Mouse (Mus musculus): Measurements from ENCODE around the gene Cbx7. TPM values are rescaled to one million over a fixed set of nuclear protein-coding genes. Genes with fewer than 3 reads are reported as not detected.
A peak's percentile ranks its signal among the peaks of the same experiment; 100 is the strongest.

Gene Cbx7
- total and polyA plus RNA-seq, 3 experiments: 8.1 to 12.4 (median 12.1) TPM

DNA sequence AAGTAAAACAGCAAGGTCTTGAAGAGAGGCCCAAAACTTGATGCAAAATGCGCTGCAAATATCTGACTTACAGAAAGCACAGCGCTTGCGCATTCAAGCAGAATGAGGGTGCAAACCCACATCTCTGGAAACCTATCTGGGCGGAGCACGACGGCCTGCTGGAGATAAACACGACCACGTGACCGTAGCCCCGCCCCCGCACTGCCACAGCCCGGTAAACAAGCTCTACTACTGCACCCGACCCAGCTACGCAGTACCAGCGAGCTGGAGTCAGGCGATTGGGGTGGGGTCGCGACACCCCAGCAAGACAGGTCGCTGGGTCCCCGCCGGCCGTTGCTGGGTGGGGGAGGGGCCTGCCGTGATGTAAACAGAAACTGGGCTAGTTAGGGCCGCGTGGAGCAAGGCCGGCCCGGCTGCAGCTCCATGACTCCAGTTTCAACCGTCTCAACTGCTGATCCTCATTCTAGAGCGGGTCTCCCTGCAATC, 43.2 kb downstream of the Cbx7 start:
- dilution Hi-C loops (cut with MboI; ENCODE audit: extremely low pct_ligation_motif_present, extremely low pct_unique_long_range_greater_than_20kb, low sequenced_read_pairs): no loop called here
- Histone ChIP-seq H3K9me3 (replicated peaks; ENCODE audit: low read length) (peaks cover under 1% of the 10 kb centered on the region), H3K27ac (ENCODE audit: insufficient read depth, low read depth) (peak overlapping the region; percentile 23; the same call in 1 of the 2 replicates), H3K4me2 (ENCODE audit: insufficient read depth, low read depth, poor library complexity, severe bottlenecking) (peak overlapping the region; percentile 81), H3K27me3 (replicated peaks) (no peaks in the 10 kb centered on the region), H3K9ac (ENCODE audit: insufficient read depth, low read depth) (peak overlapping the region; percentile 36), H3K36me3 (replicated peaks in 1 of 2; ENCODE audit: control insufficient read depth in 1 of 2, insufficient read depth in 1 of 2, low read length in 1 of 2) (peaks cover 31 to 56% of the 10 kb centered on the region in 2 experiments), H3K4me3 (replicated peaks in 1 of 3; ENCODE audit: low read depth in 2 of 3, low read length in 2 of 3, poor library complexity in 1 of 3) (peak overlapping the region; percentile 13 to 55 (median 41)), H3K4me1 (ENCODE audit: control insufficient read depth in 1 of 2, insufficient read depth in 2 of 2) (peaks cover 11 to 50% of the 10 kb centered on the region in 2 experiments), H3K79me2 (replicated peaks; ENCODE audit: control insufficient read depth, extremely low read depth, insufficient read depth, poor library complexity, severe bottlenecking) (no peaks in the 10 kb centered on the region)
- TF ChIP-seq USF1 (IDR thresholded peaks at IDR 0.05; ENCODE audit: low read depth, low read length) (peak; percentile 92), USF2 (conservative IDR thresholded peaks at IDR 0.05; ENCODE audit: low read depth, low read length) (peak; percentile 87), SIN3A (IDR thresholded peaks at IDR 0.05; ENCODE audit: low read length) (peak; percentile 59; the same call in 1 of the 2 replicates), NRF1 (IDR thresholded peaks at IDR 0.05; ENCODE audit: low read depth, low read length) (peak; percentile 75), MAZ (IDR thresholded peaks at IDR 0.05; ENCODE audit: low read depth, low read length) (no peak), TCF12 (IDR thresholded peaks at IDR 0.05; ENCODE audit: low read depth, low read length) (no peak), POLR2A (IDR thresholded peaks at IDR 0.05; ENCODE audit: low read depth, low read length) (no peak), RCOR1 (conservative IDR thresholded peaks at IDR 0.05; ENCODE audit: low read depth, low read length) (no peak), HCFC1 (IDR thresholded peaks at IDR 0.05; ENCODE audit: low read depth, low read length) (no peak), MAFK (IDR thresholded peaks at IDR 0.05; ENCODE audit: insufficient replicate concordance, low read length) (no peak), MXI1 (IDR thresholded peaks at IDR 0.05; ENCODE audit: low read depth, low read length) (peak; percentile 43), JUND (conservative IDR thresholded peaks at IDR 0.05; ENCODE audit: low read depth, low read length) (no peak), BHLHE40 (IDR thresholded peaks at IDR 0.05; ENCODE audit: low read depth, low read length) (peak; percentile 60), ETS1 (conservative IDR thresholded peaks at IDR 0.05; ENCODE audit: low read depth, low read length) (no peak), POLR2AphosphoS2 (IDR thresholded peaks at IDR 0.05; ENCODE audit: low read depth, low read length) (no peak), ELF1 (IDR thresholded peaks at IDR 0.05; ENCODE audit: low read depth, low read length) (no peak), MAX (IDR thresholded peaks at IDR 0.05; ENCODE audit: low read length) (peak; percentile 93), PAX5 (IDR thresholded peaks at IDR 0.05; ENCODE audit: low read length) (no peak), NELFE (IDR thresholded peaks at IDR 0.05; ENCODE audit: low read depth, low read length) (no peak), KAT2A (IDR thresholded peaks at IDR 0.05; ENCODE audit: insufficient replicate concordance, low read length) (no peak)
- in situ Hi-C loops (cut with MboI; ENCODE audit: low pct_ligation_motif_present, low pct_unique_long_range_greater_than_20kb, low sequenced_read_pairs): no loop called here
- DNase-seq (ENCODE audit: extremely low read depth): peak; percentile 82

DNA sequence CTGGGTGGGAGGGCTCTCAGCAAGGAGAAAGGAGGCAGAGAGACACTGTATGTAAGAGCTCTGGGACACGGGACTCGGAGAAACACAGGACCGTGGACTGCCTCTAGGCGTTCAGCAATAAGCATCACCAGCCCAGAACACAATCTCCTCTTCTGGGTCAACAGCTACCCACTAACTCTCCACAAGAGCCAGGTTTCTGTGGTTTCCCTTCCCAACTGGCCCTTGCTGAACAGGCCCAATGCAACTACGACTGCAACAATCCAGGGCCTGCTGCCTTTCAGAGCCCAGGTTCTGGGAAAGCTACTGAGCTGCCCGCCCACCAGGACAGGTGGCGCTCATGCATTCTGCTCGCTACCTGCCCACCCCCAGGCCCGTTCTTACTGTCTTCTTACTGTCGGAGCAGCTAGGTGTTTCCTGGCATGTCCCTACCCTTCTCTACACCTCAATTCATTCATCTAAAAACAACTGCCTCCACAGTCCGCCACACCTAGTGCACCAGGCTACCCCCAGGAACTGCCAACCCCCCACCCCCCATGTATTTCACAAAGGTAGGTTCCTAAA, 44.0 kb downstream of the Cbx7 start:
- DNase-seq (ENCODE audit: extremely low read depth): no peak
- TF ChIP-seq ZMIZ1 (IDR thresholded peaks at IDR 0.05; ENCODE audit: low read depth, low read length) (no peak), USF1 (IDR thresholded peaks at IDR 0.05; ENCODE audit: low read depth, low read length) (no peak), NELFE (IDR thresholded peaks at IDR 0.05; ENCODE audit: low read depth, low read length) (no peak), KAT2A (IDR thresholded peaks at IDR 0.05; ENCODE audit: insufficient replicate concordance, low read length) (no peak), BHLHE40 (IDR thresholded peaks at IDR 0.05; ENCODE audit: low read depth, low read length) (no peak), E2F4 (IDR thresholded peaks at IDR 0.05; ENCODE audit: insufficient replicate concordance, low read depth, low read length) (no peak), MXI1 (IDR thresholded peaks at IDR 0.05; ENCODE audit: low read depth, low read length) (no peak), ZC3H11A (IDR thresholded peaks at IDR 0.05; ENCODE audit: low read depth, low read length) (no peak), ZNF384 (IDR thresholded peaks at IDR 0.05; ENCODE audit: low read depth, low read length) (no peak), SIN3A (IDR thresholded peaks at IDR 0.05; ENCODE audit: low read length) (no peak), CHD2 (IDR thresholded peaks at IDR 0.05; ENCODE audit: low read length) (no peak), MEF2A (IDR thresholded peaks at IDR 0.05; ENCODE audit: borderline replicate concordance, low read depth, low read length) (no peak), HCFC1 (IDR thresholded peaks at IDR 0.05; ENCODE audit: low read depth, low read length) (no peak)
- peak overlapping the region; percentile 35 for H3K4me2 ChIP-seq (ENCODE audit: insufficient read depth, low read depth, poor library complexity, severe bottlenecking)
- no peaks in the 10 kb centered on the region for H3K79me2 ChIP-seq (replicated peaks; ENCODE audit: control insufficient read depth, extremely low read depth, insufficient read depth, poor library complexity, severe bottlenecking)
- no peak overlapping the region for H3K4me3 ChIP-seq (replicated peaks in 1 of 3; ENCODE audit: low read depth in 2 of 3, low read length in 2 of 3, poor library complexity in 1 of 3)
- peaks cover 6% of the 10 kb centered on the region for H3K9me3 ChIP-seq (replicated peaks; ENCODE audit: low read length)
- peaks cover 11 to 48% of the 10 kb centered on the region in 2 experiments for H3K4me1 ChIP-seq (ENCODE audit: control insufficient read depth in 1 of 2, insufficient read depth in 2 of 2)
- H3K9ac ChIP-seq (ENCODE audit: insufficient read depth, low read depth): no peak overlapping the region
- no peak overlapping the region for H3K27ac ChIP-seq (ENCODE audit: insufficient read depth, low read depth)
- in situ Hi-C loops (cut with MboI; ENCODE audit: low pct_ligation_motif_present, low pct_unique_long_range_greater_than_20kb, low sequenced_read_pairs) (no loop called here), dilution Hi-C loops (cut with MboI; ENCODE audit: extremely low pct_ligation_motif_present, extremely low pct_unique_long_range_greater_than_20kb, low sequenced_read_pairs) (no loop called here)
- H3K27me3 ChIP-seq (replicated peaks): no peaks in the 10 kb centered on the region
- peaks cover 38 to 63% of the 10 kb centered on the region in 2 experiments for H3K36me3 ChIP-seq (replicated peaks in 1 of 2; ENCODE audit: control insufficient read depth in 1 of 2, insufficient read depth in 1 of 2, low read length in 1 of 2)
